Mouse (Mus musculus) cerebellum, postnatal 36 days (tissue): ENCODE results near the gene Olfr164.

ENCODE experiments used
- DNase-seq, 2 experiments: peaks; one replicate each; pipeline ENCODE4 v3.0.0; 2021 to 2022; ENCODE audit warnings: mixed read lengths in 2 of 2

Olfr164 gene

GRCm38 (mm10) chr16:19313964-19314363 is at the start of gene Olfr164:
Olfr164 (minus strand) TSS chr16:19314064.
- no peak for DNase-seq

GRCm38 (mm10) chr16:19349111-19349510 is 35.2 kb upstream of the Olfr164 start:
- DNase-seq = no peak

- no peak for DNase-seq
These were observed 50.6 kb downstream of the Olfr164 start for GRCm38 (mm10) chr16:19263235-19263634.

GRCm38 (mm10) chr16:19260780-19261179 is 53.1 kb downstream of the Olfr164 start:
- DNase-seq = no peak

- DNase-seq = no peak
These were observed 68.0 kb downstream of the Olfr164 start for GRCm38 (mm10) chr16:19245835-19246234.

DNA sequence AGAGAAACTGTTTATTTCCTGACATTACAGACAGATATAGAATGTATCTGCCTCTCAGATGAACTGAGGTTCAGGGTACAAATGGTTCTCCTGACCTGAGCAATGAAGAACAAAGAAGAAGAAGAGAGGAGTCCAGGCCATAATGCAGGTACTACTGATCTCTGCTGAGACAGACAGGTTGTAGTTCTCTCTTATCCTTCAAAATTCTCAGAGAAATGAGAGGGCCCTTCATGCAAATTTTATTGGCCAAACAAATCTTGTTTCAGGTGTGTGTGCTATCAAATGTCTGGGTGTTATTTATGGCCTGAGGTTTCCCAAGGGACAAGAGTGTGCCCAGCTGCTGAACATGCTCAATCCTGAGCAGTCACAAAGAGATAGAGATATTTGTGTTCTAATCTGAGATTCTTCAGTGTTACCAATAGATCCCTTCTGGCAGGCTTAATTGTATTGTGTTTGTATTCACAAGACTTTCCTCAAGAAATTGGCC is 72.3 kb downstream of the Olfr164 start:
- no peak for DNase-seq

DNA sequence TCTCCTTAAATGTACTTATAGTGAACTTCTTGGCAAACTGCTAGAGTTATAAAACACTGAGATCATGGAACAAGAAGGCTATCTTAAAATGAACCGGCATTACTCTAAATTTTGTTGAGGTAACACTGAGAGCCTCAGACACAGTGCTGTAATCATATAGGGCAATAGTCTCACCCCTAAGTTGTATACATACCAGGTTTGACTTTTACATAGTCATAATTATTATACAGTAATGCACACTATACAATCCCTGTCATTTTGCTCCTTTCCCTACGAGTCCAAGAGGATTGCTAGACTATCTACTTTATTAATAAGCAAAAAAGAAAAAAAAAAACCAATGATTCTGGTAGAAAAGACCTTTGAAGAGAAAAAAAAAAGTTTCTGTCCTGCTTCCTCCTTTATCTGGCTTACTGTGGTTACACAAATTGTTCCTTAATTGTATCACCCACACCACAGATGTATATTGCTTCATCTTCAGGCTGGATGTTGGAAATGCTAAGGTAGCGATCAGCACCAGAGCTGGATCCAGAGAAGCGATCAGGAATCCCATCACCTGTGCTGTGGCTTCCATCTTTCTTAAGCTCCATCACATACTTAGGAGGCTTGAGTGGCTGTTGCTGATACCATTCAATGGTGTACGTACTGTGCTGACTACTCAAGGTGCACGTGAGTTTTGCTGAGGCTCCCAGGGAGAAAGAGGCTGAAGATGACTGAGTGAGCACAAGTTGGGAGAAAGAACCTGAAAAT is 72.9 kb downstream of the Olfr164 start:
- DNase-seq = no peak

DNA sequence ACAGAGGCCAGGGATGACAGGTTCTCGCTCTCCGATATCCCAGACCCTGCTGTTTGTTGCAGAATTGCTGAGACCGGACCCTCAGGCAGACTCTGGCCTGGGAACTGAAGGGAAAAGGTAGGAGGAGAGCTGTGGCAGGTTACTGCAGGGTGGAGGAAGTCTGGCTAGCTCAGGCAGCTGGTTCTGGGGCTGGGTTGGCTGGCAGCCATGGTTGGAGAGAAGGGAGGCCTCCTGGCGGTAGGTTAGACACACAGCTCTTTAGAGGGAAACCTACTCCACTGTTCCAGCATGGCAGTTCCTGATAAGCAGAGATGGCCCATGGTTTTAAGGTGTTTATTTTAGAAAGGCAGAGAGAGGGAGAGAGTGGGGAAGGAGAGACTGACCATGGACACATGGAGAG is 77.1 kb downstream of the Olfr164 start:
- DNase-seq = no peak
